In genomic region chr7:141476981-141477370, GRCm38 (mm10) we compare ENCODE assay signal across 8 mouse cellular contexts. TPM values are rescaled to one million over a fixed set of nuclear protein-coding genes. Genes with fewer than 3 reads are reported as not detected.
DNase-seq lines count a peak whose midpoint lies in the region; ATAC-seq and TF ChIP-seq lines count a peak whose summit lies in the region.

No protein-coding gene starts in this region.

- ATAC-seq in liver, embryonic 14.5 days (ENCODE audit: insufficient read depth): peak; percentile 9; the same call in 1 of the 2 replicates

- H3K27me3 ChIP-seq in liver, embryonic 14.5 days (ENCODE audit: control insufficient read depth, insufficient read depth, low read length): peaks cover 10% of the 10 kb centered on the region

- peak overlapping the region; percentile 46 for H3K27ac ChIP-seq in liver, embryonic 14.5 days

- TF ChIP-seq EP300 in liver, embryonic 14.5 days (IDR thresholded peaks at IDR 0.05; ENCODE audit: low read depth): no peak

- H3K9me3 ChIP-seq in liver, embryonic 14.5 days (ENCODE audit: control insufficient read depth, low read length): no peaks in the 10 kb centered on the region

- peak overlapping the region; percentile 95 for H3K4me2 ChIP-seq in liver, embryonic 14.5 days (ENCODE audit: low read depth)

- 4% methylated on average over 7 of the region's 7 CpGs for WGBS in liver, embryonic 14.5 days (ENCODE audit: insufficient replicate concordance)

- TF ChIP-seq CTCF in liver, embryonic 14.5 days (IDR thresholded peaks at IDR 0.05; ENCODE audit: low read depth): peak; percentile 48

- H3K4me3 ChIP-seq in liver, embryonic 14.5 days (ENCODE audit: insufficient read depth in 1 of 2, low read depth in 2 of 2, low read length in 2 of 2): peak overlapping the region; percentile 65 to 88

- peaks cover 36 to 43% of the 10 kb centered on the region in 2 experiments for H3K4me1 ChIP-seq in liver, embryonic 14.5 days (replicated peaks; ENCODE audit: control insufficient read depth in 2 of 2, insufficient read depth in 2 of 2, low read length in 1 of 2)

- peak; percentile 53 for DNase-seq in adrenal gland, postnatal 14 days
- DNase-seq in adrenal gland, adult 8-10 months: no peak
- DNase-seq in urinary bladder, postnatal 25 days (ENCODE audit: low spot score): peak; percentile 23
- DNase-seq in urinary bladder, postnatal 10 days (ENCODE audit: low spot score): no peak
- no peak for DNase-seq in liver, embryonic 14.5 days (ENCODE audit: low read depth in 3 of 3, low spot score in 3 of 3)
- no peak for DNase-seq in retina, postnatal 1 day
- no peak for DNase-seq in c-Kit-positive CD71-positive TER-119-positive erythroid progenitor cells, embryonic 14.5 days (ENCODE audit: low spot score)
- DNase-seq in layer of hippocampus, postnatal 10 days (ENCODE audit: low spot score in 2 of 2): no peak

- H3K36me3 ChIP-seq in liver, embryonic 14.5 days (replicated peaks; ENCODE audit: control insufficient read depth, insufficient read depth, low read depth): peaks cover 9% of the 10 kb centered on the region

- H3K9ac ChIP-seq in liver, embryonic 14.5 days (replicated peaks): peak overlapping the region; percentile 5; the same call in 1 of the 2 replicates

RNA-seq across cellular contexts. Expression of gene Tspan4, which starts 1.9 kb away (rescaled TPM):
- total RNA-seq in adrenal gland, postnatal 14 days (2021): 49.4 and 58.4 TPM in 2 replicates
- total RNA-seq in adrenal gland, adult 8-10 months (2022): 100 to 1,000 TPM in 2 of 4 experiments, 10 to 100 TPM in 2; 89.1 to 191 (median 124) TPM
- polyA plus RNA-seq in liver, embryonic 14.5 days (2012; rRNA removed): 32.1 and 37.4 TPM in 2 replicates
- polyA plus RNA-seq in liver, embryonic 14.5 days (2014; fragmentation: Nextera tagmentation; extraction: Ambion mirVana): 42.1 and 43.0 TPM in 2 replicates
- 10 to 100 TPM; 32.9 to 34.1 TPM for total RNA-seq in layer of hippocampus, postnatal 10 days (2021)

RNA-seq across cellular contexts. Expression of gene Polr2l, which starts 2.0 kb away (rescaled TPM):
- 74.5 TPM in 2 replicates for total RNA-seq in adrenal gland, postnatal 14 days (2021)
- 100 to 1,000 TPM in 3 of 4 experiments, 10 to 100 TPM in 1; 99.4 to 147 (median 129) TPM for total RNA-seq in adrenal gland, adult 8-10 months (2022)
- polyA plus RNA-seq in liver, embryonic 14.5 days (2012; rRNA removed): 10.9 and 24.6 TPM in 2 replicates
- polyA plus RNA-seq in liver, embryonic 14.5 days (2014; fragmentation: Nextera tagmentation; extraction: Ambion mirVana): 52.4 and 54.7 TPM in 2 replicates
- 10 to 100 TPM; 43.0 to 50.5 TPM for total RNA-seq in layer of hippocampus, postnatal 10 days (2021)

RNA-seq across cellular contexts. Expression of gene Cd151, which starts 9.8 kb away (rescaled TPM):
- 199 and 204 TPM in 2 replicates for total RNA-seq in adrenal gland, postnatal 14 days (2021)
- 100 to 1,000 TPM; 323 to 455 (median 409) TPM for total RNA-seq in adrenal gland, adult 8-10 months (2022)
- 20.0 and 22.0 TPM in 2 replicates for polyA plus RNA-seq in liver, embryonic 14.5 days (2012; rRNA removed)
- 12.8 and 13.8 TPM in 2 replicates for polyA plus RNA-seq in liver, embryonic 14.5 days (2014; fragmentation: Nextera tagmentation; extraction: Ambion mirVana)
- total RNA-seq in layer of hippocampus, postnatal 10 days (2021): 10 to 100 TPM; 38.7 to 39.9 TPM

RNA-seq across cellular contexts. Expression of gene Cracr2b, which starts 16.1 kb away (rescaled TPM):
- 14.2 and 23.2 TPM in 2 replicates for total RNA-seq in adrenal gland, postnatal 14 days (2021)
- total RNA-seq in adrenal gland, adult 8-10 months (2022): 10 to 100 TPM; 11.7 to 21.1 (median 18.7) TPM
- polyA plus RNA-seq in liver, embryonic 14.5 days (2012; rRNA removed): 1.3 and 2.6 TPM in 2 replicates
- 0.89 and 1.9 TPM in 2 replicates for polyA plus RNA-seq in liver, embryonic 14.5 days (2014; fragmentation: Nextera tagmentation; extraction: Ambion mirVana)
- 1 to 10 TPM; 4.6 to 7.2 TPM for total RNA-seq in layer of hippocampus, postnatal 10 days (2021)

RNA-seq across cellular contexts. Expression of gene Pnpla2, which starts 22.0 kb away (rescaled TPM):
- total RNA-seq in adrenal gland, postnatal 14 days (2021): 1,289 and 1,648 TPM in 2 replicates
- 100 to 1,000 TPM; 256 to 532 (median 452) TPM for total RNA-seq in adrenal gland, adult 8-10 months (2022)
- polyA plus RNA-seq in liver, embryonic 14.5 days (2012; rRNA removed): 6.7 TPM in 2 replicates
- 9.0 and 9.4 TPM in 2 replicates for polyA plus RNA-seq in liver, embryonic 14.5 days (2014; fragmentation: Nextera tagmentation; extraction: Ambion mirVana)
- 10 to 100 TPM; 18.7 to 23.4 TPM for total RNA-seq in layer of hippocampus, postnatal 10 days (2021)

Comparison
In these comparisons a context has a peak if more than half of its experiments do, and no peak if none do; other contexts are left out.
1. DNase-seq: peak in adrenal gland, postnatal 14 days (single experiment) and urinary bladder, postnatal 25 days (single experiment); none in adrenal gland, adult 8-10 months (single experiment), urinary bladder, postnatal 10 days (single experiment), liver, embryonic 14.5 days (0 of 3), retina, postnatal 1 day (single experiment), c-Kit-positive CD71-positive TER-119-positive erythroid progenitor cells, embryonic 14.5 days (single experiment) and layer of hippocampus, postnatal 10 days (0 of 2).